Mouse (Mus musculus) cerebellum, postnatal 25 days (tissue): ENCODE measurements around the gene Timm29.

ENCODE experiments used
- DNase-seq, 2 experiments: peaks; one replicate each; pipeline ENCODE4 v3.0.0; 2021; ENCODE audit warnings: mixed read lengths in 2 of 2

Gene Timm29

DNA sequence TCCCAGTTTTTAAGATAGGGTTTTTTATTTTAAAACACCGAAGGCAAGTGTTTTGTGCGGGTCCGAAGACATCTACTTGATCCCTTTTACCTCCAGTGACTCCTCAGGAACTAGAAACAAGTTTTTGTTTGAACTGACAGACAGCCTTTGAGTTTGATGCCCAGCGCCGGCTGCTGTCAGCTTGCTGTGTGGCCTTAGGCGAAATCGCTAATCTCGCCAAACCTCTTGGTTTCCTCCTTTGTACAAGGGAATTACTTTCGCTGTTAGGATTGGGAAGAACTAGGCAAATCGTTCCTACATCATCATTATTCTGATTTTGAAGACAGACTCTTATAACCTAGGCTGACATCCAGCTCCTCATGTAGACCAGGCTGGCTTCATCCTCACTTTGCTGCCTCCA is 24.5 kb downstream of the Timm29 start:
- peak; percentile 40 to 44 for DNase-seq

DNA sequence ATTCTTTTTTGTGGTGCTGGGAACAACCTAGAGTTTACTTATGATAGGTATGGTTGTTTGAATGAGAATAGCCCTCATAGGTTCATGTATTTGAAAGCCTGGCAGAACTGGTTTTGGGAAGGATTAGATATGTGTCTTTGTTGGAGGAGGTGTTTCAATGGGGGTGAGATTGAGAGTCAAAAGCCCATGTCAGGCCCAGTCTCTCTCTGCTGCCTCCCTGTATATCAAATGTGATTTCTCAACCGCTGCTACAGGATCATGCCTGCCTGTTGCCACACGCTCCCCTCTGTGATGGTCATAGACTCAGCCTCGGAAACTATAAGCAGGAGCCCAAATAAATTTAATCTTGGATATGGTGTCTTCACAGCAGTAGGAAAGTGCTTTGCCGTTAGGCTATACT is 27.7 kb downstream of the Timm29 start:
- no peak for DNase-seq

DNA sequence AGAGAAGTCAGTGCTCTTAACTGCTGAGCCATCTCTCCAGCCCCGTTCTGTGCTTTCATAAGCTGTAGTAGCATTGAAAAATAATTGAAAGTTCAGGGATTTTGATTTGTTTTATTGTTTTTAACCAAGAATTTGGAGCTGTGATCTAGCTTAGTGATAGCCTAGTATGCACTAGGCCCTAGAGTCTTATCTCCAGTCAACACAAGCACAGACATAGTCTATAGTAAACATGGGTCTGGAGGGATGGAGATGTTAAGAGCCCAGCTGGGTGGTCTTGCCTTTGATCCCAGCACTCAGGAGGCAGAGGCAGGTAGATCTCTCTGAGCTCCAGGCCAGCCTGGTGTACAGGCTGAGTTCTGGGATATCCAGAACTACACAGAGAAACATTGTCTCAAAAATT is 30.2 kb downstream of the Timm29 start:
- no peak for DNase-seq

DNA sequence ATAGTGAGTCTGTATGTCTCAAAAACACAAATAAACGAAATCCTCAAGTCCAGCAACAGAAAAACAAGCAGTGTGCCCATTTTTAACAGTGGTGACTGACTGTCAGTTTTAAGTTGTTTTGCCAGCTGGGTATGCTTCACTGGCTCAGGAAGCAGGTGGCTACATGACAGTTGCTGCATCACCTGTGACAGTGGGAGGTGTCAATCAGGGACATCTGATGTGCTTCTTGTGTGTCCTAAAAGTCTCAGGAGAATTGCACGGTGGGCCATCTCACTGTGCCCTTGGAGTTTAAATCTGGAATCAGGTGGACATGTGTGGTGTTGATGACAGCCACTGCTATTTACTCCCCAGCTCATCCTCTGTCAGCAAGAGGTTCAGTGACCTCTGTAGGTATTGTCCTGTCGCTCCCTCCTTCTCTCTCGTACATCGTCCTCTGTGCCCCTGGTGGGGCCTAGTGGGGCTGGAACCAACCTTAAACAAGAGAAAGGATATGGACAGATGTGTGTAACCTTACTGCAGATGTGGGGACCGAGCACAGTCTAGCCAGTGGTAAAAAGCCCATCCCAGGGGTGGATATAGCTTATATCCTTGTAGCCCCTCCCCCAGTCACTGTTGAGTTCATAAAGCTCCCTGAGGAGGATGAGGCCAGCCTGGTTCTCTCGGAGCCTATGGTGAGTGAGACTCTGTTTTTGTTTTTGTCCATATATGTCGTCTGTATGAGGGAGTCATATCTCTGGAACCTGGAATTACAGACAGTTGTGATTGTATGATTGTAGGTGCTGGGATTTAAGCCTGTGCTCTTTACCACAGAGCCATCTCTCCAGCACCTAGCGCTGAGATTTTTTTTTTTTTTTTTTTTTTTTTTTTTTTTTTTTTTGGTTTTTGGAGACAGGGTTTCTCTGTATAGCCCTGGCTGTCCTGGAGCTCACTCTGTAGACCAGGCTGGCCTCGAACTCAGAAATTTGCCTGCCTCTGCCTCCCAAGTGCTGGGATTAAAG is 33.1 kb downstream of the Timm29 start:
- DNase-seq = no peak

DNA sequence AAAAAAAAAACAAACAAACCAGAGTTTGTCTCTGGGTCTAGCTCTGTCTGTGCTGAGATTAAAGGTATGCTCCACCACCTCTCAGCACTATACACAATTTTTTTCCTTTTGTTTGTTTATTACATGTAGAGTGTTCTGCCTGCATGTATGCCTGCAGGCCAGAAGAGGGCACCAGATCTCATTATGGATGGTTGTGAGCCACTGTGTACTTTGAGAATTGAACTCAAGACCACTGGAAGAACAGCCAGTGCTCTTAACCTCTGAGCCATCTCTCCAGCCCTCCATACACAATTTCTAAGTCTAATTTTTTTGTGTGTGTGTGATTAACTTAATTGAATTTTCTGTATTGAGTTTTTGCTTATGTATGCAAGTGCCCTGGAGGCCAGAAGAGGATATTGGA is 34.0 kb downstream of the Timm29 start:
- DNase-seq = no peak

DNA sequence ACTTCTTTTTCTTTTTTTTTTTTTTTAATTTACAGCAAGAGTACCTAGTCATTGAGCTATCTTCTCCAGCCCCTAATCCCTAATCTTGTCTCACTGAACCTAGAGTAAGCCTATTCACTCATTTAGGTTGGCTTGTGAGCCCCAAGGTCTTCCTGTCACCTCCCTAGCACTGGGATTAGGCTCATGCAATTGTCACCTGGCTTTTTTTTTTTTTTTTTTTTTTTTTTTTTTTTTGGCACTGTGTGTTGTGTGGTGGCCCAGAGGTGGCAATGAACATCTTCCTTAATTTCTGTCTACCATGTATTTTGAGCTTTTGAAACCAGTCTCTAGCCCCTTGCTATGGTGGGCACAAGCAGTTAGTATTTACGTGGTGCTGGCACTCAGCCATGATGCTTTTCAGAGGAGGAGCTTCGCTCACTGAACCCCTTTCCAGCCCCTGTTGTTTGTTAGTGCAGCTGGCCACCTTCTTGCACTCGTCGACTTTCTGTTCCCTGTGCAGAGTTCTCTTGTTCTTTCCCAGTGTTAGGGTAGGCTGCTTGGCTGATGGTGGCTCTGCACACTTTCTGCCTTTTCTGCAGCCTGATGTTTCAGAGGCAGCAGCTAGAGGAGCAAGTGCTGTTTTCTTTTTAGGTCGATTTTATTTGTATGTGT is 34.7 kb downstream of the Timm29 start:
- DNase-seq = no peak

DNA sequence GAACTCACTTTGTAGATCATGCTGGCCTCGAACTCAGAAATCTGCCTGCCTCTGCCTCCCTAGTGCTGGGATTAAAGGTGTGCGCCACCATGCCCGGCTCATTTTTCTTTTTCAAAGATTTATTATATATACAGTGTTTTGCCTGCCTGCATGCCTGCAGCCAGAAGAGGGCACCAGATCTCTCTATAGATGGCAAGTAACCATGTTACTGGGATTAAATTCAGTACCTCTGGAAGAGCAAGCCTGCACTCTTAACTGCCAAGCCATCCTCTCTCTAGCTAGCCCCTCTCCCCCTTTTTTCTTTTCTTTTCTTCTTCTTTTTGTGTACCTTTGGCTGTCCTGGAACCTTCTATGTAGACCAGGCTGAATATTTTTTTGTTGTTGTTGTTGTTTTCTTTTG is 38.2 kb downstream of the Timm29 start:
- peak; percentile 60 to 79 for DNase-seq

DNA sequence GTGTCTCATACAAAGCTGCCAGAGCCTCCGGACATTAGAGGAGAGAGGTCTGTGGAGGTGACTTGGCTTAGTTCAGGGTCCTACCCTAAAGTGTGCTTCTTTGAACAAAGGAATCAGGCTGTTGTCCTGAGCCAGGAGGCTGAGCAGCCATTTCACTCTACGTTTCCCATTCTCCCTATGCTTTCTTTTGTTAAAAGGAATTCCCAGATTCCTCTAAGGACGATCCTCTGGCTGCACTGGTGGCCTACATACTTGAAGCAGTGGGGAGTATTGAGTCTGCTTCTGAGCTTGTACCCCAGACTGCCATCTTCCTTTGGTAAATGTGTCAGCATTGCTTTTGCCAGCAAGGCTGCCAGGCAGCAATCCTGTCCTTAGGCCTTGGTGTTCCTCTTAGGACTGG is 40.6 kb downstream of the Timm29 start:
- no peak for DNase-seq

DNA sequence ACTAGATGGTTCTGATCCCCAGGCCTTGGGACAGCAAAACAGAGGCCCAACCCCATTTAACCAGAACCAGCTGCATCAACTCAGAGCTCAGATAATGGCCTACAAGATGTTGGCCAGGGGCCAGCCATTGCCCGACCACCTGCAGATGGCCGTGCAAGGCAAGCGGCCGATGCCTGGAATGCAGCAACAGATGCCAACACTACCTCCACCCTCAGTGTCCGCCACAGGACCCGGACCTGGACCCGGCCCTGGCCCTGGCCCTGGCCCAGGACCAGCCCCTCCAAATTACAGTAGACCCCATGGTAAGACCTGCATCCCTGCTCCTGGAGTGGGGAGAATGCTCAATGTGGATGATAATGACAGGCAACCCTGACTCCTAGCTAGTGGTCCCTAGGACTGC is 43.1 kb downstream of the Timm29 start:
- peak; percentile 48 to 69 for DNase-seq

DNA sequence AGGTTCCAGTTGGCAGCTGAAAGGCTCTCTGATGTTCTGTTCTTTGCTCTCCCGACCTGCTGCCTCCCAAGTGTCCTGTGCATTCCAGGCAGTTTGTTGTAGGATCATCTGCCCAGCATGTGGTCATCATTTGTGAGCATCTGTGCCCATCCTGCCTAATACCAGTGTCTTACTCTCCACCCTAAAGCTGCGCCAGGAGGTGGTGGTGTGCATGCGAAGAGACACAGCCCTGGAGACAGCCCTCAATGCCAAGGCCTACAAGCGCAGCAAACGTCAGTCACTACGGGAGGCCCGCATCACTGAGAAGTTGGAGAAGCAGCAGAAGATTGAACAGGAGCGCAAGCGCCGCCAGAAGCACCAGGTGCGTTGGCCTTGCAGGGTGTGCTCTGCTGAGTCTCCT is 46.5 kb downstream of the Timm29 start:
- peak; percentile 63 to 67 for DNase-seq
